Mouse (Mus musculus): Measurements from ENCODE around the gene AI413582. TPM values are rescaled to one million over a fixed set of nuclear protein-coding genes. Genes with fewer than 3 reads are reported as not detected.

AI413582 gene
- total RNA-seq, 1 experiment from 2014 or later: 37.8 TPM

DNA sequence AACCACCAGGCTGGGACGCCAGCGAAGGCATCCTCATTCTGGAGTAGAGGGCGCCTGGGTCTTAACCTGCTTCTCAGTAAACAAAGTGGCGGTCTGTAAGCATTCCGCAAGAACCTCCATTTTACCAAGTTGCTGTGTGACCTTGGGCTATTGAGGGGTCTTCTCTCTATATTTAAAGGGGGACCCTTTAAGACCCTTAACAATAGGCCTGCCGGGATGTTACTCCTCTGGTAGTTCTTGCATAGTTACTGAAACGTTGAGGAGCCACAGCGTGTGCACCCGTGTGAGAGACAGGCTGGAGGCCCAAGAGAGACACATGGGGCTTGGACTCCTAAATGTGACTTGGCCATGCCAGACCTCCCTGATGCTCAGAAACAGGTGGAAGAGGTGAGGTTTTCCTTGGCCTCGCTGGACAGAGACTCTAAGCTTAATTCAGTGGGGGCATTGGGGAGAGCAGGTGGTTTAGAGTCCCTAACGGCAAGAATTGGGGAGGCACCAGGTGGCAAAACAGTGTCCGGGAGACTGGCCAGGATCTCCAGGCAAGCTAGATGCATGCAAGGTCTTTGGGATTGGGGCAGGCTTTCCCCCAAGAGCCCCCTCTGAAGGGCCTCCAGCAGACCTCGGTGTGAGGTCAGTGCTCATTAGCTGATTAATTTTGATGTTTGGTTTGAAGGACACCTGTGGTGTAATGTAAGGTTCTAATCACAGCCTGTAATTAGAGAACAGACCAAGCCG lies 7.5 kb downstream of the AI413582 start:
- no peak for ATAC-seq (replicated peaks; ENCODE audit: insufficient number of reproducible peaks, low FRiP score, low TSS enrichment, poor library complexity, severe bottlenecking)

DNA sequence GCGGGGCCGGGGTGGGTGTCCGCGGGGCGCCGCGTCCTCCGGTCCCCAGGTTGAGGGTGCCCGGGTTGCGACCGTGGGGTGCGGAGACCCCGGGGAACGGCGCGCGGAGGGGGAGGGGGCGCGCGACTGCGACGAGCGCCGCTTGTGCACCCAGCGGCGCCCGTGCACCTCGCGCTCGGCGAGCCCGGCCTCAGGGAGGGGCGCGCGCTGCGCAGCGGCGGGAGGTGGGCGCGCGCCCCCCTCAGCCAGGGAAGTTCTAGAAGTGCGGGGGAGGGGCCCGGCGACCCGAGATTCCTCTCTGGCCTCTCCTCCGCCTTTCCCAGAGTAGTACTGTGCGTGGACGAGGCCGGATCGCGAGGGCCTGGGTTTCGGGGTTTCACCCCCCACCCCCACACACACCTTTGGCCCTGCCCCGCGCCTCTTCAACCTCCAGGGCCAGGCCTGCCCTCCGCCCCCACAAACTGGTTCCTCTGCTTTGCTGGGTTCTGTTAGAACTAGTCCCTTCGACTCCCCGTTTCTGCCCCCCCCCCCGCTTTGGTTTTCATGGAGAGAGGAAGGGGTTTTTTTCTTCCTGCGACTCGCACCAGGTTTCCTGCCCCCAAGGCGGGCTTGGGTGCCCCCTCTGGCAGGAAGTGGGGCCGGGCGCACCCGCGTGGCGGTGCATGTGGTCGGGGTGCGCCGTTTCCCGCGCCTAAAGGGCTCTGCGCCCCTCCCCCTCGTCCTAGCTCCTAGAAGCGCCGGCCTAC lies 8.2 kb downstream of the AI413582 start:
- no peak for ATAC-seq (replicated peaks; ENCODE audit: insufficient number of reproducible peaks, low FRiP score, low TSS enrichment, poor library complexity, severe bottlenecking)

DNA sequence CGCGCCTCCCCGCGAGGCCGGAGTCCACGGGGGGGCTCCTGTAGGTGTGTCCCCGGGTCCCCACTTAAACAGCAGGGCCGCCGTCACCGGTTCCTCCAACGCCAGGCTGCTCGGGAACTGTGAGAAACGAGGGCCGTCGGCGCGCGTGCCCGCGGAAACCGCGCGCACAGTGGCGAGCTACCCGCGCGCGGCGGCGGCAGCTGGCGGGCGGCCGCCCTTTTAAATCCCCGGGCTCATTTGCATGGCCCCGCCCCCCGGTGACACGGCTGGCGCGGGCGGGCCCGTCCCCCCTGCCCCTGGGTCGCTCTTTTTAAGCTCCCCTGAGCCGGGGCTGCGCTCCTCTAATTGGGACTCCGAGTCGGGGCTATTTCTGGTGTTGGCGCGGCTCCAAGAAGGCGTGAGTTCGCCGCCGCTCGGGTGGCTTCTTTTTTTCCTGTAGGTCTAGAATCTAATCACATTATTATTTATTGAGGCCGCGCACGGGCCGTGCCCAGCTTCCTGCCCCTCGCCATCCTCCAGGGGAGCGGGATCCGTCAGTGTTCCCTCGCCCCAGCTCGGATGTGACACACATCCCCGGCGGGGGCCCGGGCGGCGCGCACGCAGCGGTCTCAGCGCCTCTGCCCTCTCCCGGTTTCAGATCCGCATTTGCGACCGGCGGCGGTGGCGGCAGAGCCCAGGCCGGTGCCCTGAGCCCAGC lies 9.1 kb downstream of the AI413582 start, which contains the start of gene Hmga1:
Gene Hmga1, plus strand, starts transcription at position 183 of the 697 bp plus-strand sequence.
- no peak for ATAC-seq (replicated peaks; ENCODE audit: insufficient number of reproducible peaks, low FRiP score, low TSS enrichment, poor library complexity, severe bottlenecking)

DNA sequence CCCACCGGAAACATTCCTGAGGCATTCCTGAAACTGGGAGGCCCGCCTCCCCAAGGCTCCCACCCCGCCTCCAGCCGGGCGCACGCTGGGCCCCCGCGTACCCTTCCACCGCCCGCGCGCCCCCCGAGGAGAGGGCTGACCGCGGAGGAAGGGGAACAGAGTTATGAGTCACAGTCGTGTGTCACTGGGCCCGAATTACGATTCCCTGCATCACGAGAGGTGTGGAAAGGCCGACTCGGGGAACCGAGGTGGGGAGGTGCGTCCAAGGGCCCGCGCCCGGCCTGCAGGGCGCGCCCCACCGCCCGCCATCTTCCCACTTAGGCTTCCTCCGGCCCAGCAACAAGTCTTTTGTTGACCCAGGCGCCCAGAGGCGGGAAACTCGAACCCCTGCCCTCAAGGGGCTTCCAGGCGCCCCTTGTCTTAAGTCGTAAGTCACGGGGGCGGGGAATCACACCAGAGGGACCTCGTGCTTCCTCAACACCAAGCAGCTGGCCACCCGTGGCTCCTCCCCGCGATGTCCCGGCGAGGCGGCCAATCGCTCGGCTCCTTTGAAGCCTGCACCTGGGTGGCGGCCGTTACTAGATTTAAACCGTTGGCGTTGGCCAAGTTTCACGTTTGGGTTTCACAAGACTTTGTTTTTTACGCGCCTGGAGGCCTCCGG lies 9.9 kb downstream of the AI413582 start:
- peak; percentile 54 for ATAC-seq (replicated peaks; ENCODE audit: insufficient number of reproducible peaks, low FRiP score, low TSS enrichment, poor library complexity, severe bottlenecking)

DNA sequence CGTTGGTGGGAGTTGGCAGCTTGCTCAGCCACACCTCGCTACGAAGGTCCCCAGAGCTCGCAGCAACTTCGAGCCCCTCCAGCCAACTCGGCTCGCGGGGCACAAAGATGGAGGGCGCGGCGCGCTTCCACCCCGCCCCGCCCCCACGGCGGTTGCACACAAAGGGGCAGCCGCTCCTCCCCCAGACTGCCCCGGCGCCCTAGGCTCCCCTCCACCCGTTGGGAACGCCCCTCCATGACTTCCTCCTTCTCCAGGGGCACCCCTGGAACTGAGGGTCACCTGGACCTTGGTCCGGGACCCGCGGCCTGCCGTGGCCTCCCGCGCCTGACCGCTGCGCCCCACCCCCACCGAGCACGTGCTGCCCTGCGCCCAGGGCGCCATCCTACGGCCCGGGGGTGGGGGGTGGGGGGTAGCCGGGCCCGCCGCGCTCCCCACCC lies 10.5 kb downstream of the AI413582 start:
- peak; percentile 40 for ATAC-seq (replicated peaks; ENCODE audit: insufficient number of reproducible peaks, low FRiP score, low TSS enrichment, poor library complexity, severe bottlenecking)

DNA sequence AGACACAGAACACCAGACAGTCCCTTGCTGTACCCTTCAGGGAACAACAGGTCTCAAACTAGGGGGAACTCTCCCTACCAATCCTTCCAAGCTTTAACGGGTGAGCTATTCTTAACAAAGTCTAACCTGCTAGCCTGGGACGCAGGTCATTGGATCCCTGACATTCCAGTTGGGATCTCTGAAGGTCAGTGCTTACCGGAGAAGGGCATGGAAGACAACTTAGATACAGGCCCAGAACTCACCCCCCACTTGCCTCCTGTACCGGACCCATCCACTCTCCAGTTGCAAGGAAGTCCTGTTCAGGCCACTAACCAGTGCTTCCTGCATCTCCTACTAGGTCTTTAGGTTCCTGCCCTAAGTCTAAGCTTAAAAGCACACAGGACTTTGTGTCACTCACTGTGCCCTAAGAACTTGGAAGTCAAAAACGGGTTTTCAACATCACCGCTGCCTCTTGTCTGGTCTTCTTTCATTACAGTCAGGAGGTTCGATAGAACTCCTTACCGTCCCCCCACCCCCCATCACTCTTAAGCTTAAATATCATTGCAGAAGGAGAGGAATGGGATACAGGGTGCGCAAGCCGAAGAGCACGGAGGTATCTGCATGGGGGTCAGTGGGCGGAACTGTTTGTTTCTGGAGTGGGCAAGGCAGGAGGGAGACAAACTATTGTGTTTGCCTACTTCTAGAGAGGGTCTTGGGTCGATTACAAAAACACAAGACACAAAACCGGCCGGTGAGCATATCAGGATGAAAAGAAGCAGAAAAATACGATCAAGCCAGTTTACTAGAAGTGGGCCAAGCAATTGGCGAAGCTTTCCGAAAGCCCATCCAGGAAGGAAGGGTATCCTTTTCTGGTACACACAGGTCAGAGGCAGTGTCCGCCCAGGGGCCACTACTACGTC lies 11.2 kb downstream of the AI413582 start:
- no peak for ATAC-seq (replicated peaks; ENCODE audit: insufficient number of reproducible peaks, low FRiP score, low TSS enrichment, poor library complexity, severe bottlenecking)

DNA sequence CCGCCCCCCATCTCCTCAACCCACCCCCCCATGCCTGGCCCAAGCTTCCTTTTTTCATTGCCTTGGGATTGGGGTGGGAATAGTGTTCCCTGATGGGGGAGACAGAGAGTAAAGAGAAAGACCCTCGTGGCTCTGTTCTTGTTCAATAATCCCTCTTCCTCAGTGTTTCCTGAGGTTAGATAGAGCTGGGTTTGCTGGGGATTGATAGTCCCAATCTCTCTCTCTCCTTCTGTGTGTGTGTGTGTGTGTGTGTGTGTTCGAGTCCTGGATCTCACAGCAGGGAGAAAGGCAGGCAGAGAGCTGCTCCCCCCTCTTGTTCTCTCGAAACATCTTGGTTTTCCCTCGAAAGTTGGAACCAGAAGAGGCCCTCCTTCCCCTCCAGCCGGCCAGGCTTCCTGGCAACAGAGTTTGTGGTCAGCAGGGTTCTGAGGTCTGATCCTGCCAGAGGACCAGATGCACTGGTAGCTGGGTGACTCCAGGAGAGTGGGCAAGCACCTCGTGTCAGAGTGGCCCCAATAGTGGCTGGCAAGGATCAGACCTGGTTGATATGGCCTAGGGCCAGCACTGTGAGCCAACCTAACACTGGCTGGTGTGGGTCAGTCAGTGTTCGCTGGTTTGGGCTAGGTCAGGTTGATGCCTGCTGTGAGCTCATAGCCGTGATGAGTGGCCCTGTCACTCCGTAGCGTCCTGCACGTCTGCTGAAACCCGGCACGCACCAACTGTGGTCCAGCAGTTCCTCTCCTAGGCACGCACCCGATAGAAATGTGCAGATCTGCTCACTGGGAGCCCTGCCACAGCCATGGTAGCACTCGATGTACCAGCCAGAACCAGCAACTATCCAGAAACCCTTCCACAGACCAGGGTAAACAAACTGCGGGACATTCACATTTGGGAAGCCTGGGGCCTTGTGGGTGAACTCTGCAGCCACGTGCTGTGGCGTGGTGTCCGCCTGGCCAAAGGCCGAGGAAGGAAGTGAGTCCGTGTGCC lies 13.0 kb downstream of the AI413582 start:
- ATAC-seq (replicated peaks; ENCODE audit: insufficient number of reproducible peaks, low FRiP score, low TSS enrichment, poor library complexity, severe bottlenecking): no peak

DNA sequence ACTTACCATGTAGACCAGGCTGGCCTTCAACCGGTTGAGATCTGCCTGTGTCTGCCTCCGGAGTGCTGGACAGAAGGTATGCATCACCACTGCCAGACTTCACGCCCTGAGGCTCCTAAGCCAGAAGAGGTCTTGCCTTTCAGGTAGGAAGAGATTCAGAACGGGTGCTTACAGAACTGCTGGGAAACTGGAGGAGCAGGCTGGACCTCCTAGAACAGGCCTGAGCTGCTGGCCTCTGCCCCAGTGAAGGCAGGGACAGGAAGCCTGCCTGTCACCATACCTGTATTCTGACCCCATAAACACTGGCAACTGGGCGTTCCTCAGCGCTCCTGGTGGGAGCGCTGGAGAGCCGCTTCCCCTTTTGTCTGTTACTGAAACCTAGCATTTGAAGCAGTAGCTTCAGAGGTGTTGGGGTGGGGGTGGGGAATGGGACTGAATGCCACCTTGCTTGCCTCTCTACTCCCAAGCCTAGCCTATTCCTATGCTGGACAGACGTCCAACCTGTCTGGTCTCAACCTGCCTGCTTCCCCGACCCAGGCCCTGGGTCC lies 14.1 kb downstream of the AI413582 start:
- no peak for ATAC-seq (replicated peaks; ENCODE audit: insufficient number of reproducible peaks, low FRiP score, low TSS enrichment, poor library complexity, severe bottlenecking)

DNA sequence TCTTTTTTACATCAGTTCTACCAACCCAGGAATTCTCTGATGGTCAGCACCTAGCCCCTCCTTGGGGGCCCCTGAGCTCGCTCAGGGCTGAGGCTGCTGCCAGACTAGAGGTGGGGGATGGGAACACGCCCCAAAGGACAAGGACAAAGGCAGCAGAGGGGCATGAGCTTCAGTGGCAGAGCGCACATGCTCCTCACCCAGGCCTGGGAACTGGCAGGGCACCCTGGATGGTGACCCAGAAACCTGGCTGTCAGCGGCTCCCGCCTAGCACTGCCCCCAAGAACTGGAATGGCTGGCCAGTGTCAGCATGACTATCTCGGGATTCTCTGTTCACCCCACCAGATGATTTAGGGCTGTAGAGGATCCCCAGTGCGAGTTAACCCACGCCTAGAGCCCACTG lies 16.3 kb downstream of the AI413582 start:
- ATAC-seq (replicated peaks; ENCODE audit: insufficient number of reproducible peaks, low FRiP score, low TSS enrichment, poor library complexity, severe bottlenecking): no peak

DNA sequence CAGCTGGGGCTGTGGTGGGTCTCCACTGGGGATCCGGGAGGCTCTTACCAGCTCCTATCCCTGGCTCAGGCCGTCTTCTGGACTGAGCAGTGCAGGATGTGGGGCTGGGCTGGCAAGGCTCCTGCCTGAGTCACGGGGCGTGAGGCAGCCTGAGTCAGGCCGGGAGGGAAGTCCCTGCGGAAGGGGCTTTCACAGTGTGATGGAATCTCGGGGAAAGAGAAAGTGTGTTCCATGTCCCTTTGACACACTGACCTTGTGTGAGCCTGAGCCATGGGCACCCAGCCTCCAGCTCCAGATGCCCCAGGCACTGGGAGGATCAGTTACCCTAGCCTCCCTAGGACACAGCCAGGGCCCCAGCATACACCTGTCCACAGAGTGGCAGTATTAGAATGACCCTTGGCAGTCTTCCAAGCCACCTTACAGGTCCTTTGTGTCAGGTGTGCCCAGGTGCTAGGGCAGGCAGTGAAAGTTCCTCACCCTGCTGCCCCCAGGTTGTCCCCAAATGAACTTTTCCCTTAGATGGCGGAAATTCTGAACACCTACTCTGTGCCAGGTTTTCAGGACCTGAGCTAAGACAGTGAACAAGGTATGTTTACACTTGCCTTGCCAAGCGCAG lies 18.2 kb downstream of the AI413582 start:
- ATAC-seq (replicated peaks; ENCODE audit: insufficient number of reproducible peaks, low FRiP score, low TSS enrichment, poor library complexity, severe bottlenecking): peak; percentile 27; the same call in 1 of the 2 replicates

DNA sequence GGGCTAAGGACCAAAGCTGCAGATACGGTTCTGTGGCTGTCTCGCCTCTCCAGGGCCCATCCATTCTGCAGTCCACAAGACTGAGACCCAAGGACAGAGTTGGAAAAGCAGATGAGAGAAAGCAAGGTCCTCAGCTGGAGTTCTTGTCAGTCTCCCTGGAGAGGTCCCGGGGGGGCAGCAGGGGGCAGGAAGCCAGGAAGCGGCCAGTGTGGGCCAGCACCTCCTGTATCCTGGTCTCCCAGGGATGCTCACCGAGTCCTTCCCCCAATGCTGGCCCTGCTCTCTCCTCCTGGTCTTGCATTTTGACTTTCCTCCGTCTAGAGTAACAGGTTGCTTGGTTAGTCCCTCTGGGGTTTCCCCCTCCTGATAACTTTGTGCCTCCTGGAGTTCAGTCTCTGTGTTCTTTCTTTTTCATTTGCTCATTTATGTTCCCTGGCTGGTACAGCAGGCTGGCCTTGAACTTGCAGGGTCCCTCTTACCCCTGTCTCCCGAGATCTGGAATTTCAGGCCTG lies 18.9 kb downstream of the AI413582 start:
- no peak for ATAC-seq (replicated peaks; ENCODE audit: insufficient number of reproducible peaks, low FRiP score, low TSS enrichment, poor library complexity, severe bottlenecking)

DNA sequence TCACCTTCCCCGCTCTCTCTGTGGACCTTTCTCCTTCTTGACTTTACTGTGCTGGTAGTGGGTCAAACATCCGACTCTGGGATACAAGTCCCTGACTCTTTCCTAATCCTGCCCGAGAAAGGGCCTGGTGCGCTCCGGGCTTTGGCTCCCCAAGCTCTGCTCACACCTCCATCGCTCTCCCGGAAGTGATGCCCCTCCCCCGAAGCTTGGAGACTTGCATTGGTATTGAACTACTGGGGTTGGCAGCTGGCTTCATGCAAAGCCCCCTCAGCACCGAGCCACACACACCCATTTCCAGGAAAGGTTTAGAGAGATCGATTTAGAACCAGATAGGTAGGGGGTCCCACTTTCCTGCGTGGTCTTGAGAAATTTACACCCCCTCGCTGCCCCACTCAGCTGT lies 19.6 kb downstream of the AI413582 start:
- no peak for ATAC-seq (replicated peaks; ENCODE audit: insufficient number of reproducible peaks, low FRiP score, low TSS enrichment, poor library complexity, severe bottlenecking)

DNA sequence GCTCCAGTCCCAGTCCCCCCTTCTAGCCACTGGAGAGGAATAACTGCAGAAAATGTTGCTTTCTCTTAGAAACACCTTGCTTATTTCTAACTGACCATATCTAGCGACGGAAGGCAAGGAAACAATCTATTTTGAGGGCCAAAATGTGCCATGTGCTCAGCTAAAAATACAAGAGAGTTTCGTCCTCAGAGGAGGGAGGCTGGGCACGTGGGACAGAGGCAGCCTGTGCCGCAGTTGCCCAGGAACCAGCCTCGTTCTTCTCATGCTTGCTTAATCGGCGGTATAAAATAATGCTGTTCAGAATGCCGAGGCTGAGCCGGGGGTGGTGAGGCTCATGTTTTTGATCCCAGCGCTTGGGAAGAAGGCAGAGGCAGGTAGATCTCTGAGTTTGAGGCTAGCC lies 21.0 kb downstream of the AI413582 start:
- no peak for ATAC-seq (replicated peaks; ENCODE audit: insufficient number of reproducible peaks, low FRiP score, low TSS enrichment, poor library complexity, severe bottlenecking)

DNA sequence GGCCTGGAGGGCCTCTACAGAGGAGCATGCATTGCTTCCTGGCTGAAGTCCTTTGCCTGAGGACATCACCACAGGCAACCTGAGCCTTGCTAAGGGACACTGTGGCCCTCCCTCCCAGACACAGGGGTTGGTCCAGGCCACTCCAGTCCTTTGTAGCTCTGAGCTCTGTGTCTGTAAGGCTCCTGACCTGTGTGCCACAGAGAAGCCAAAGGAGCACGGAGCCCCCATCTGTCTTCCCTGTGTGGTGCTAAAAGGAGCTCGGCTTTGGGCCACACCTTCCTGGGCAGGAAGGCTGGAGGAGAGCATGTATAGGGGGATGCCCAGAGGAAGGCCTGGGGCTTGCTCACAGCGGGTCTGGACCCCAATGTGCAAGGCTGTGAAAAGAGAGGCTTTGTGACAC lies 23.6 kb downstream of the AI413582 start:
- ATAC-seq (replicated peaks; ENCODE audit: insufficient number of reproducible peaks, low FRiP score, low TSS enrichment, poor library complexity, severe bottlenecking): no peak

DNA sequence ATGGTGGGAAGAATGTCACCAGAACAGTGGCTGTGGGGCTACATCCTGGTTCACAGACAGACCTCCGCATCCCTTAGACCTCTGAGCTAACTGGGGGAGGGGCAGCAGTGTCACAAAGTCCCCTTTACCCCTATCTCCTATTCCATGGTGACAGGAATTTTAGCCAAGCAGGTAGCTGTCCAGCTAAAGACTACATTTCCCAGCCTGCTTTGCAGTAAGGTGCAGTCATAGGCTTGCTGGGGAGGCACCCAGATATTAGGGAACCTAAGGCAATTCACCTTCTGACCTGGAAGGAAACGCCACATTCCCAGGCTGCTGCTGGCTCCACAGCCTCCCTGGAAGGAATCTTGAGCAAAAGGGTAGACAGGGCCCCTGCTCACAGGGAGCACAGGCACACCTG lies 24.3 kb downstream of the AI413582 start:
- no peak for ATAC-seq (replicated peaks; ENCODE audit: insufficient number of reproducible peaks, low FRiP score, low TSS enrichment, poor library complexity, severe bottlenecking)

DNA sequence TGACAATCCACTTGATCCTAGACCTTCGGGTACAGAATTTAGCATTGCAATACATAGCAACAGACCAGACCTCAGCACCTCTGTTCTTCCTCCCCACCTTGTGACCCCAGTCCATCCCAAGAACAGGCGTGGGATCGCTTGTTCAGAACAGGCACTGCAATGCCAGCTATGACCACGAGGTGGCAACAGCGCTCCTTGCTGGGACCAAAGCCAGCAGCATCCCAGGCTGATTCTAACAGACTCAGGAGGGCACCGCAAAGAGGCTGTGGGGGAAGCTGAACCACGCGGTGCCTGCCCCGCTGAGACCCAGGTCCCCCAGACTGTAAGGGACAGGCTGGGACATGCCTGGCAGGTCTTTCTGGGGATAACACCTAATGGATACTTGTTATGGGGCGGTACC lies 30.8 kb downstream of the AI413582 start:
- peak; percentile 94 for ATAC-seq (replicated peaks; ENCODE audit: insufficient number of reproducible peaks, low FRiP score, low TSS enrichment, poor library complexity, severe bottlenecking)
